Mouse (Mus musculus) lung, postnatal 0 days (tissue): ENCODE measurements at regions not wholly inside any gene's neighbourhood (a gene's known extent, or its start where the extent isn't known, plus 50 kb on each side); places are given as distances from the start of the nearest gene placed in this dataset.

Source experiments
- ATAC-seq: fragments of 200-750 bp; cut with Nextera tagmentation; 2 replicates; pipeline ENCODE4 v1.8.0; 2017; ENCODE audit warnings: moderate library complexity
- DNase-seq: peaks from one replicate; pipeline ENCODE4 v3.0.0-alpha.2; 2016; ENCODE audit warnings: low spot score
- H3K27ac ChIP-seq: fragments of 300-500 bp; sonication (generic); 2 replicates; pipeline ENCODE4 v1.5.1; 2014; ENCODE audit warnings: antibody characterized with exemption, mild to moderate bottlenecking, low read length, mixed read lengths
- H3K27me3 ChIP-seq: fragments of 300-500 bp; sonication (generic); replicated peaks from 2 replicates; pipeline ENCODE4 v1.6.1; 2014; ENCODE audit warnings: low read length, mixed read lengths; ENCODE audit not compliant: insufficient read depth
- H3K36me3 ChIP-seq: fragments of 300-500 bp; sonication (generic); 2 replicates; pipeline ENCODE4 v1.6.1; 2014; ENCODE audit warnings: low read length, mixed read lengths; ENCODE audit not compliant: insufficient read depth
- H3K4me1 ChIP-seq: fragments of 300-500 bp; sonication (generic); 2 replicates; pipeline ENCODE4 v1.6.1; 2014; ENCODE audit warnings: antibody characterized with exemption, low read depth, low read length, mixed read lengths; ENCODE audit not compliant: insufficient read depth
- H3K4me2 ChIP-seq: fragments of 300-500 bp; sonication (generic); replicated peaks from 2 replicates; pipeline ENCODE4 v1.6.1; 2014; ENCODE audit warnings: low read depth, mild to moderate bottlenecking, low read length, moderate library complexity, mixed read lengths
- H3K4me3 ChIP-seq: fragments of 300-500 bp; sonication (generic); 2 replicates; pipeline ENCODE4 v1.5.1; 2014; ENCODE audit warnings: low read depth, low read length
- H3K9ac ChIP-seq: fragments of 300-500 bp; sonication (generic); replicated peaks from 2 replicates; pipeline ENCODE4 v1.6.1; 2014; ENCODE audit warnings: low read depth, mild to moderate bottlenecking
- H3K9me3 ChIP-seq: fragments of 300-500 bp; sonication (generic); 2 replicates; pipeline ENCODE4 v1.6.1; 2016; ENCODE audit warnings: low read length, mixed read lengths
- CTCF ChIP-seq: IDR thresholded peaks from 2 replicates; pipeline ENCODE4 v1.5.1; 2016; ENCODE audit warnings: antibody characterized with exemption, mild to moderate bottlenecking
- EP300 ChIP-seq: IDR thresholded peaks from 2 replicates; pipeline ENCODE4 v1.6.1; 2016; ENCODE audit warnings: antibody characterized with exemption, mild to moderate bottlenecking, control low read depth
- WGBS: fragments of 180-500 bp; shearing (Covaris S2); extraction: QIAGEN DNeasy Blood & Tissue Kit; methylation state at CpG from one replicate; pipeline ENCODE4 v1.1.7; 2014; 5-methylcytosine and 5-hydroxymethylcytosine counted together

DNA sequence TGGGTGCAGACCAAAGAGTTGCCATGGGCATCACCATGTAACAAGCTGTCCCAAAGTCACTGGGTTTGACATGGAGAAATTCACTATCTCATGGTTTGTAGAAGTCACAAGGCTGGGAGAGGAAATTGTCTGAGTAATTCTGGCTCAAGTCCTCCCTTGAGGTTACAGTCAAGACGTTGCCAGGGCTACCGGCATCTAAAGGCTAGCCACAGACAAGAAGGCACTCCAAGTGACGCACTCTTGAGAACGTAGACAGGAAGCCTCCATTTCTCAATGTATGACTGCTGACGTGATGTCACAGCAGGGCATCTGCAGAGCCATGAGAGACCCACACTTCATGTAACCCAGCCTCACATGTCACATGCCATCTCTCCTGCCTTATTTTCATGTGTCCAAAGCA, 59.2 kb upstream of the Nectin1 start:
- 69% methylated on average over 5 of the region's 5 CpGs for WGBS
- no peak overlapping the region for H3K27ac ChIP-seq
- DNase-seq = no peak
- no peaks in the 10 kb centered on the region for H3K36me3 ChIP-seq
- no peak overlapping the region for H3K9ac ChIP-seq
- no peak overlapping the region for H3K4me3 ChIP-seq
- no peak for ATAC-seq
- no peak overlapping the region for H3K4me2 ChIP-seq
- H3K9me3 ChIP-seq = no peaks in the 10 kb centered on the region
- H3K27me3 ChIP-seq = no peaks in the 10 kb centered on the region
- TF ChIP-seq EP300 (no peak), CTCF (no peak)
- no peaks in the 10 kb centered on the region for H3K4me1 ChIP-seq

DNA sequence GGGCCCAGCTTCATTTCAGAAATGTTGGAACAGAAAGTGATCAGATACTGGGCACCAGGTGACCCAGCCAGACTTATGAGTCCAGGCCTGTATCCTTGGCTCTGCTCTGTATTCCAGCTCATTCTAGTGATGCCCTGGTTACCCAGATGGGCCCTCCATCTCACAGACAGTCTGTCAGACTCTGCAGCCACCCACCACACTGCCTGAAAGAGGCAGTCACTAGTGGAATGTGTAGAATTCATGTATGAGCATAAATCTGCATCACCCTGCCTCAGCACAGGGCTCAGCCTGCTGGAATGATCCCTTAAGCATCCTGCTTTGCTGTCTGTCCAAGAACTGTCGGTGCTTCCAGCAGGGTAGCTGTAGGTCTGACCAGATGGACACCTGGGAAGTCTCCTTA, 51.8 kb upstream of the Nectin1 start:
- WGBS = 67% methylated on average over 1 of the region's 1 CpGs

DNA sequence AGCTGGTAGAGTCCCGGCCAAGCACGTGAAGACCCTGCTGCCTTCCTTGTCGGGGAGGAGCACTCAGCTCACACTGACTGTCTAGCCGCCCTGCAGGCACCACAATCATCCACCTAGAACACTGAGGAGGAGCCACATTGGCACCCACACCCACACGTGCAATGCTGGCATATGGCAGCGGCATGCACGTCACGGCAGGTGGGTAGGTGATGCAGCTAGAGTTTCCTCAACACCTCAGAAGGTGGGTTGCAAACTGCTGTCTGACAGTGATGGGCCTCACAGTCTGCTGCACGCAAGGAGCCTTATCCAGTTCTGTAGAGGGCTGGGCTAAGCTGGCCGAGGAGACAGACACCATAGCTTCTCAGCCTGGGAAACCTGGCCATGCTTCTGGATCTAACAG, 51.2 kb upstream of the Nectin1 start:
- H3K36me3 ChIP-seq = no peaks in the 10 kb centered on the region
- WGBS = 81% methylated on average over 10 of the region's 10 CpGs
- H3K27me3 ChIP-seq = no peaks in the 10 kb centered on the region
- ATAC-seq (no peak), DNase-seq (no peak)
- no peak overlapping the region for H3K9ac ChIP-seq
- H3K9me3 ChIP-seq = no peaks in the 10 kb centered on the region
- H3K4me3 ChIP-seq = no peak overlapping the region
- H3K4me1 ChIP-seq = no peaks in the 10 kb centered on the region
- H3K27ac ChIP-seq = no peak overlapping the region
- no peak for TF ChIP-seq CTCF
- TF ChIP-seq EP300 = no peak
- no peak overlapping the region for H3K4me2 ChIP-seq

More for the DNA sequence above, 51.8 kb upstream of the Nectin1 start:
- TF ChIP-seq CTCF = no peak
- no peak for TF ChIP-seq EP300
- Histone ChIP-seq H3K4me2 (no peak overlapping the region), H3K9me3 (no peaks in the 10 kb centered on the region), H3K27ac (no peak overlapping the region), H3K36me3 (no peaks in the 10 kb centered on the region), H3K4me3 (no peak overlapping the region), H3K9ac (no peak overlapping the region), H3K4me1 (no peaks in the 10 kb centered on the region), H3K27me3 (no peaks in the 10 kb centered on the region)
- no peak for DNase-seq
- ATAC-seq = no peak
